Mouse (Mus musculus): ENCODE results near the gene Iqsec3. TPM values are rescaled to one million over a fixed set of nuclear protein-coding genes. Genes with fewer than 3 reads are reported as not detected.

The Iqsec3 gene
- polyA plus RNA-seq (2017; shearing (Covaris generic)) = not detected

DNA sequence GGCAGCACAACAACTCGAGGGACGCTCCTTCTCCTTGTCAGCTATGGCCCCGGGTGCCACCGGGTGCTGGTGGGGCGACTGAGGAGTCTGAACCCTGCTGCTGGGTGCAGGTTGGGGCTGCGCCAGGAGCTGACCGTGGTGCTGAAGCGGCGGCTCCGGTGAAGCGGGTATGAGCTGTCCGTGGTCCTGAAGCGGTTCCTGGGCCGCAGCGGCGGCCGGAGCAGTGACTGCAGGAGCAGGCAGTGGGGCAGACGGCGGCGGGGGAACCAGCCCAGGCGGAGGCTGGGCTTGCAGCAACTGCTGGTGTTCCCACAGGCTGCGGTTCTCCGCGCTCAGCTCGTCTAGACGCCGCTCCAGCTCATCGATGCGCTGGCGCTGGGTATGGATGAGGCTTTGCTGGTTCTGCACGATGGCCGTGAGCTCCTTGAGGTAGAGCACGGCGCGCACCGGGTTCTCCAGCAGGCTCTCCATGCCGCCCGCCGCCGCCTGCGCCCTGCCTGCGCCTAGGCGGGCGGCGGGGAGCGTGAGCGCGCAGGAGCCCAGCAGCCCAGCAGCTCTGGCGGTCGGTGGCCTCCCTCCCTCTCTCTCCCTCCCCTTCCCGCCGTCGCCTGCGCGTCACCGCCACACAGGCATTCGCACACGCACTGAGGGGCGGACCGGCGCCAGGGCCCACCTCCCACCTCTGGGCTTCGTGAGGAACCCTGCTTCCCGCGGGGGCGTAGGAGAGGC is at the start of gene Iqsec3:
Iqsec3 (minus strand) TSS at position 586 of the 729 bp plus-strand sequence.

DNA sequence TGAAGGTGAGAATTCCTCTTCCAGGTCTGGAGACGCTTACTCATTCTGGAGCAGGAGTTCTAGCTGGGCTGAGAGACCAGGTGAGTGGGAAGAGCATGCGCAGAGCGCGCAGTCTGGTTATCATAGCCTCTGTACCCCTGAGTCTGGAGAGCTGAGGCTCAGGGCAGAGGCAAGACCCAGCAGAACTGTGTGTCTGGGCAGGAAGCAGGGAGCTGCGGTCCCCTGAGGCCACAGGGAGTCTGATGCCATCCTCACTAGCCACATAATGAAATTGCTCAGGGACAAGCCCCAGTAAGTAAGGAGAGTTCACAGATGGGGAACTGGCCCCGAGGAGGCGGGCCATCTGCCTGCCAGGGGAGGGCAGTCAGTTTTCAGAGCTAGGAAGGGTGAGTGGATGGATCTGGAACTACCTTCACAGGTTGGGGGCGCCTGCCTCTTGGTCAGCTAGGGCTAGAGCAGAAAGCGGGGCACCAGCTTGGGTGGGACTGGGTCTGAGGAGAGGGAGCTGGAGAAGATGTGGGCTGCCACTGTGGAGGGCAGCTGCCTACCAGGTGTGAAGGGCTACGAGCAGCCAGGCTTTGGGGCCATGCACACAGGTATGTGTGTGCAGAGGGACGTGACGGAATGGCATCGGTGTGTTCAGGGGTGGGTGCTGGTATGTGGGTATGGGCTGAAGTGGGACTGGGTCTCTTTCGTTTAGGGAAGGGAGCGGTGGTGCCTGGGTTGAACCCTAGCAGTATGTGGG is 130.3 kb downstream of the Iqsec3 start, which contains the start of gene Slc6a12:
Slc6a12 (plus strand) TSS at position 51 of the 745 bp plus-strand sequence.

Other genes starting within 250 kb of the Iqsec3 start
- gene Usp18, start 227.8 kb downstream of the Iqsec3 start, polyA plus RNA-seq (2017; shearing (Covaris generic)) = 10 to 100 TPM; 43.1 to 57.3 TPM
- gene Slc6a13, start 173.5 kb downstream of the Iqsec3 start, polyA plus RNA-seq (2017; shearing (Covaris generic)) = under 1 TPM; 0.30 to 0.31 TPM
- gene Slc6a12, start 130.6 kb downstream of the Iqsec3 start, polyA plus RNA-seq (2017; shearing (Covaris generic)) = not detected
- under 1 TPM in 1 of 2 experiments, not detected in 1; 0.37 TPM for gene A2m, start 161.7 kb upstream of the Iqsec3 start, polyA plus RNA-seq (2017; shearing (Covaris generic))

All from activated CD4-positive, CD25-positive, alpha-beta regulatory T cell (primary cell).